Mouse (Mus musculus): ENCODE results near the gene Lgalsl. TPM values are rescaled to one million over a fixed set of nuclear protein-coding genes. Genes with fewer than 3 reads are reported as not detected.

The Lgalsl gene
- polyA plus RNA-seq, 1 experiment from 2014 or later: 94.2 TPM

DNA sequence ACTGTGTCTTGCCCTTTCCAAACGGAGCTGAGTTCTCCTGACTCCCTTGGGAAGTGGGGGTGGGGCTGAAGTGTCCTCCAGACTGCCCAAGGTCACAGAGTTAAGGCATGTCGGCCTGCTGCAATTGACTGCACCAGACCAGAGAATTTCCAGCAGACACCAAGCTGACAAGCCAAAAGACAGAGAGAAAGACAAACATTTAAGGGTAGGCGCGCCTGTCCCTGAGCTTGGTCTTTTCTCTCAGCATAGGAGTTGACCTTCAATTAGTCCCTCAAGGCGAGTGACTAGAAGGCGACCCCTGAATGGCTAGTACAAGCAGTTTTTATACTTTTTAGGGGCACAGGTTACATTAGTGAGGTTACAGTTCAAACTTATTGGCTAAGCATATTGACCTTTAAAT is 46.1 kb downstream of the Lgalsl start:
- H3K36me3 ChIP-seq (ENCODE audit: control insufficient read depth, insufficient read depth, low read length): no peaks in the 10 kb centered on the region
- TF ChIP-seq CTCF (IDR thresholded peaks at IDR 0.05; ENCODE audit: low read depth) (no peak), EP300 (optimal IDR thresholded peaks at IDR 0.05) (no peak)

DNA sequence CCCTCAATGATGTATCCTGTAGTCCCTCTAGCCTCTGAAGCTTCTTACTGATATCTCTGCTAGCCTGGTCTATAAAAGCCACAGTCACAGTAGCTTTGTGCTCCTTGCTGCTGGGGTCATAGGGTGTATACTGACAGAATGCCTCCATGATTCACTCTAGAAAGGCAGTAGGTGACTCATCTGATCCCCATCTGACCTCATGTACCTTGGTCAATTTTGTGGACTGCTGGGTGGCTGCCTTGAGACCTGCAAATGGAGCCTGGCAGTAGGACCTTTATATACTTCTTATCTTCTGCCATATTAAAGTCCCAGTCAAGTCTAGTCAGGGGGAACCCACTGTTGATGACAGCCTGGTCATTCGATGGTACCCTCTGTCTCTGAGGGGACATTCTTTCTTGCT is 47.4 kb downstream of the Lgalsl start:
- Histone ChIP-seq H3K9me3 (ENCODE audit: control insufficient read depth, low read length) (no peaks in the 10 kb centered on the region), H3K4me3 (ENCODE audit: low read depth, low read length) (no peak overlapping the region), H3K4me2 (replicated peaks; ENCODE audit: low read depth) (no peak overlapping the region), H3K9ac (ENCODE audit: low read length) (no peak overlapping the region), H3K27ac (replicated peaks) (no peak overlapping the region), H3K36me3 (ENCODE audit: control insufficient read depth, insufficient read depth, low read length) (no peaks in the 10 kb centered on the region), H3K4me1 (replicated peaks; ENCODE audit: control insufficient read depth, insufficient read depth) (no peaks in the 10 kb centered on the region), H3K27me3 (ENCODE audit: control insufficient read depth, insufficient read depth, low read length) (no peaks in the 10 kb centered on the region)
- DNase-seq (ENCODE audit: low spot score): no peak
- WGBS: 92% methylated on average over 1 of the region's 1 CpGs
- ATAC-seq (ENCODE audit: low FRiP score, low TSS enrichment): no peak
- no peak for TF ChIP-seq CTCF (IDR thresholded peaks at IDR 0.05; ENCODE audit: low read depth)
- TF ChIP-seq EP300 (optimal IDR thresholded peaks at IDR 0.05): no peak

More for the DNA sequence above, 46.1 kb downstream of the Lgalsl start:
- Histone ChIP-seq H3K4me2 (replicated peaks; ENCODE audit: low read depth) (no peak overlapping the region), H3K27me3 (ENCODE audit: control insufficient read depth, insufficient read depth, low read length) (no peaks in the 10 kb centered on the region), H3K27ac (replicated peaks) (no peak overlapping the region), H3K9me3 (ENCODE audit: control insufficient read depth, low read length) (no peaks in the 10 kb centered on the region), H3K4me3 (ENCODE audit: low read depth, low read length) (no peak overlapping the region), H3K9ac (ENCODE audit: low read length) (no peak overlapping the region), H3K4me1 (replicated peaks; ENCODE audit: control insufficient read depth, insufficient read depth) (no peaks in the 10 kb centered on the region)
- DNase-seq (ENCODE audit: low spot score) (no peak), ATAC-seq (ENCODE audit: low FRiP score, low TSS enrichment) (no peak)
- 84% methylated on average over 6 of the region's 6 CpGs for WGBS

DNA sequence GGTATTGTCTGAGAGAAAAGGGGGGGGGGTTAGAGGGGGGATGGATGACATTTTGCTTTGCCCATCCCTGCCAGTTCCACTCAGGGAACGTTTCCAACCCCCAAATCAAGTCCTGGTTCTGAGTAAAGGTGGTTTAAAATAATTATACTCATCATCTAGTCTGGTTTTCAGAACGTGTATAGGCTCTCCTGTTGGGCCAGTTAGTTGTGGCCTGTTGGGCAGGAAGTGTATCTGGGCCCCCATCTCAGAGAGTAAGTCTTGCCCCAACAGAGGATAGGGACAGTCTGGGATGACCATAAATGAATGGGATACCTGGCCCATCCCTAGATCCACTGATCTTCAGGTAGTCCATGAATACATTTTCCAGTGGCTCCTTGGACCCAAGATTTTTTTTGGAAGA is 48.2 kb downstream of the Lgalsl start:
- H3K36me3 ChIP-seq (ENCODE audit: control insufficient read depth, insufficient read depth, low read length): no peaks in the 10 kb centered on the region
- no peak for TF ChIP-seq CTCF (IDR thresholded peaks at IDR 0.05; ENCODE audit: low read depth)
- no peak for TF ChIP-seq EP300 (optimal IDR thresholded peaks at IDR 0.05)
- H3K4me1 ChIP-seq (replicated peaks; ENCODE audit: control insufficient read depth, insufficient read depth): no peaks in the 10 kb centered on the region
- WGBS: 59% methylated on average over 2 of the region's 2 CpGs
- no peak for ATAC-seq (ENCODE audit: low FRiP score, low TSS enrichment)
- no peak overlapping the region for H3K4me3 ChIP-seq (ENCODE audit: low read depth, low read length)
- no peak for DNase-seq (ENCODE audit: low spot score)
- H3K9ac ChIP-seq (ENCODE audit: low read length): no peak overlapping the region
- H3K27ac ChIP-seq (replicated peaks): no peak overlapping the region
- no peaks in the 10 kb centered on the region for H3K9me3 ChIP-seq (ENCODE audit: control insufficient read depth, low read length)
- H3K4me2 ChIP-seq (replicated peaks; ENCODE audit: low read depth): no peak overlapping the region
- no peaks in the 10 kb centered on the region for H3K27me3 ChIP-seq (ENCODE audit: control insufficient read depth, insufficient read depth, low read length)

DNA sequence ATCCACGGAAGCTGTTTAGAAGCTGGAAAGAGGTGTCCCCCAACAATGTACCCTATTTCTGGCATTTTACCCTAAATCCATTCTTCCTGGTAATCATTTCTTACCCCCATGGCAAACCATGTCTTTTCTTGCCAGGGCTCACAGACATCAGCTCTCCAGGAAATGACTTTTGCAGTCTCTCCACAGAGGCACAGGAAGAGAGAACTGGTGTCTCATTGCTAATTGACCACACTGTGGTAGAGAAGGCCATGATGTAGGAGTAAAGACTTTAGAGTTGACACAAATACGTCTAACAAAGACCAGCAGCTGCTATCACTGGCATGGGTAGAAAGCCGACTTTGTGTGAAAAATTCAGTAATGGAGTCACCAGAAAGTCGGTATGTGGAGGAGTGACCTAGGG is 50.5 kb downstream of the Lgalsl start:
- Histone ChIP-seq H3K9me3 (ENCODE audit: control insufficient read depth, low read length) (no peaks in the 10 kb centered on the region), H3K36me3 (ENCODE audit: control insufficient read depth, insufficient read depth, low read length) (no peaks in the 10 kb centered on the region), H3K27me3 (ENCODE audit: control insufficient read depth, insufficient read depth, low read length) (no peaks in the 10 kb centered on the region), H3K4me3 (ENCODE audit: low read depth, low read length) (no peak overlapping the region), H3K4me2 (replicated peaks; ENCODE audit: low read depth) (no peak overlapping the region), H3K4me1 (replicated peaks; ENCODE audit: control insufficient read depth, insufficient read depth) (no peaks in the 10 kb centered on the region), H3K27ac (replicated peaks) (no peak overlapping the region), H3K9ac (ENCODE audit: low read length) (no peak overlapping the region)
- TF ChIP-seq CTCF (IDR thresholded peaks at IDR 0.05; ENCODE audit: low read depth) (no peak), EP300 (optimal IDR thresholded peaks at IDR 0.05) (no peak)
- DNase-seq (ENCODE audit: low spot score) (no peak), ATAC-seq (ENCODE audit: low FRiP score, low TSS enrichment) (no peak)
- 77% methylated on average over 4 of the region's 4 CpGs for WGBS

DNA sequence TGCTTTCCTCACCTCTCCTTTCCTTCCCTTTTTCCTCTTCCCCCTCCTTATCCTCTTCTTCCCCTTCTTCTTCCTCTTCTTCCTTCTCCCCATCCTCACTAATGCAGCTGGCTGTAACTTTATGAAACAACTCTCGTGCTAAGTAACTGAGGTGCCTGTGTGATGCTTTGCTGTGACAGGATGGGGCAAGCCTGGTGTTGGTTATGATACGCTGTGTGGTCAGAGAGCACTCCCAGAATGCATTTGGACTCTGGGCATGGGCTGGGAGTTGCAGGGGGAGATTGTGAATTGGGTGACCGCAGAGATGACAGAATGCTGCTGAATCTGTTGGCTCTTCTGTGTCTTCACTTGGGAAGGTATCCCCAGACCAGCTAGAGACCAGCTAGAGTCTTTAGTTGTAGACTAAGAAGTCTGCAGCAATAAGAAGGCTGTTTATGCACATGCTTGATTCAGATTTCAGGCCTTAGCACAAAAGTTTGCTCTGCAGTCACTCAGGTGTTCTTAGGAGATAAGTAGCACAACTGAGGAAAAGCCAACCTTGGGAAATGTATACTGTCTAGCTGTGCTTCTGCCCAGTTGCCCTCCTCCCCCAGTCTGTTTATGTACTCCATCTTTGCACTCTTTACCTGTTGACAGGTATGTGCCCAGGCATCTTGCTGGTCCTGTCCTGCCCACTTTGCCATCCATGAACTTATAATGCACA is 51.8 kb downstream of the Lgalsl start:
- H3K4me3 ChIP-seq (ENCODE audit: low read depth, low read length): no peak overlapping the region
- no peaks in the 10 kb centered on the region for H3K27me3 ChIP-seq (ENCODE audit: control insufficient read depth, insufficient read depth, low read length)
- DNase-seq (ENCODE audit: low spot score) (no peak), ATAC-seq (ENCODE audit: low FRiP score, low TSS enrichment) (no peak)
- TF ChIP-seq CTCF (IDR thresholded peaks at IDR 0.05; ENCODE audit: low read depth) (no peak), EP300 (optimal IDR thresholded peaks at IDR 0.05) (no peak)
- H3K9me3 ChIP-seq (ENCODE audit: control insufficient read depth, low read length): no peaks in the 10 kb centered on the region
- no peaks in the 10 kb centered on the region for H3K36me3 ChIP-seq (ENCODE audit: control insufficient read depth, insufficient read depth, low read length)
- WGBS: 72% methylated on average over 3 of the region's 3 CpGs
- no peaks in the 10 kb centered on the region for H3K4me1 ChIP-seq (replicated peaks; ENCODE audit: control insufficient read depth, insufficient read depth)
- H3K4me2 ChIP-seq (replicated peaks; ENCODE audit: low read depth): no peak overlapping the region
- no peak overlapping the region for H3K9ac ChIP-seq (ENCODE audit: low read length)
- no peak overlapping the region for H3K27ac ChIP-seq (replicated peaks)

DNA sequence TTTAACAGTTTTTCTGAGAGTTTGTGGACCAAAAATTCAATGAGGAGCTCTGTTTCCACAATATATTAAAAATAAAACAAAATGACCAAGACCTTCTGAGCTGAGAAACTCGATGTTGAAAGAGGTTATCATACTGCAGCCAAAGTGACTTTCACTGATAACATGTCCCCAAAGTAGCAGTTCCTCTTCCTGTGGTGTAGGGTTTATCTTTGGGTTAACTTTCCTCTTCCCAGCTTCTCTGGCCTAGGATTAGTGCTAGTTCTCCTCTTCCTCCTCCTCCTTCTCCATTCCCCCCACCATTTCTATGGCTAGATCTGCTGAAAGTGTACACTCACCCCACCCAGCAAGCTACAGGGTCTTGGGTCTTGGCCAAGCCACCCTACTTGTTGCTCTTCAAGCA is 52.6 kb downstream of the Lgalsl start:
- TF ChIP-seq CTCF (IDR thresholded peaks at IDR 0.05; ENCODE audit: low read depth) (no peak), EP300 (optimal IDR thresholded peaks at IDR 0.05) (no peak)
- Histone ChIP-seq H3K9me3 (ENCODE audit: control insufficient read depth, low read length) (no peaks in the 10 kb centered on the region), H3K27me3 (ENCODE audit: control insufficient read depth, insufficient read depth, low read length) (no peaks in the 10 kb centered on the region), H3K27ac (replicated peaks) (no peak overlapping the region), H3K4me3 (ENCODE audit: low read depth, low read length) (no peak overlapping the region), H3K9ac (ENCODE audit: low read length) (no peak overlapping the region), H3K4me2 (replicated peaks; ENCODE audit: low read depth) (no peak overlapping the region), H3K4me1 (replicated peaks; ENCODE audit: control insufficient read depth, insufficient read depth) (no peaks in the 10 kb centered on the region), H3K36me3 (ENCODE audit: control insufficient read depth, insufficient read depth, low read length) (no peaks in the 10 kb centered on the region)
- ATAC-seq (ENCODE audit: low FRiP score, low TSS enrichment): no peak
- DNase-seq (ENCODE audit: low spot score): no peak
- 63% methylated on average over 1 of the region's 1 CpGs for WGBS

All from stomach, postnatal 0 days (tissue).